Mouse (Mus musculus): ENCODE data around the gene Arl6ip4.

Gene Arl6ip4

DNA sequence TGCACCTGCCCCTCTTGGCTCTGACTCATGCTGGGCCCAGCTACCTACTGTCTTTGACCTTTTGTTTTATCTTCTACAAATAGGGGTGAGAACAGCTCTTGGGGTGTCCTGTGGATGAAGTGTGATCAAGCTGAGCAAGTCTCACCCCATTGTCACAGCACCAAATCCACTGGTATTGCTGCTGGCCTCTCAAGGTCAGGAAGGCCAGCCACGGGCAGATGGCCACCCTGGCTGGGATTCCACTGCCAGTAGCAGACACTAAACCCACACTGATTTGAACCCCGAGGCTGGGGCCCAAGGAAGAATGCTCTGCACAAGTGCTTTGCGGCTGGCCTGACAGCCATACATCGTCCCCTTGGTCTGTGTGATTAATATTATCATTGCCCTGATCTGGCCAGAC is 42.4 kb downstream of the Arl6ip4 start:
- DNase-seq = no peak

DNA sequence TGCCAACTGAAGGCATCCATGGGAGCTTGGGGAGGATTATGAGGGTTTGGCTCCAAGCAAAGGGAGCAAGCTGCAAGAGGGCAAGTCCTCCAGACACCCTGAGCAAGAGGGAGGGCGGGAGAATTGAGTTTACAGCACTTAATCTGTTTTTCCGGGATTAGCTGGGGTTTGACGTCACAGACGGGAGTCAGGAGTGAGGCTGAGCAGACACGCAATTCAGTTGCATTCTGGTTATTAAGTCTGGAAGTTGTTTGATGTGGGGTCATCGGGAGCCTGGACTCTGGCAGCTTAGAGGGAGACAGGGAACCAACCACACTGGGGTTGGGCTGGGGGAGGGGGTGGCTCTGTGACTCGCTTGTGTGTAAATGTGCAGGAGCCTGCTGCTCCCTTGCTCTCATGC is 43.6 kb downstream of the Arl6ip4 start:
- no peak for DNase-seq

DNA sequence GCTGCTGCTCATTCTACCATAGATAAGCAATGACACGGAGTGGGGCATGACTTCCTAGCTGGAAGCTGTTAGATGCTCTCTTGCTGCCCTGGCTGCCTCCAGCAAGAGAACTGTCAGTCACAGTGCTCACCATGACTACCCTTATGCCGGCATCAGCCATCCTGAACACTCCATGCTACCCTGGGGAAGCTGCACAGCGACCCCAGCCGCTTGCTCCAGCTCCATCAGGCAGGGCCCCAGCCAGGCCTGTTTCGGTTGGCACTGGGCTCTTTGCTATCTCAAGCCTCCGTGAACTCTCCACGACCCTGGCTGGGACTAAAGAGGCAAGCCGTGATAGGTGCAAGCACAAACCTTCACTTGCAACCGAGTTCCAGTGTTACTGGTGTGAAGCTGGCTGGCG is 45.9 kb downstream of the Arl6ip4 start:
- no peak for DNase-seq

DNA sequence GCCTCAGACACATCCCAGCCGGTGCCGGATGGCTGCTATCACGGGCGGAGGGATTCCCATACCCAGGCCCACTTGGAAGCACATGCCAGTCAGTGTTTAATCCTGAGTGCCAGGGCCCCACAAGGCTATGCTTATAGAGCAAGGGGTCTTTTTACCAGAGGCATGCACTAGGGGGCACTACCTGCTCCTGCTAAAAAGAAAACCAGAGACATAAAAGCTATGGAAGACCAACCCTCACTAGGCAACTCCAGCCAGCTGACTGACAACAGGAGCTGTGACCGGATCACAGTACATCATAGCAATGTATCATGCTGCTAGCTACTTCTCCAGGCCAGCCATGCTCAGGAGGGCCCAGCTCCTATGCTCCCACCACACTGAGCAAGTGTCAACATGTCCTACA is 46.7 kb downstream of the Arl6ip4 start:
- peak; percentile 71 for DNase-seq

DNA sequence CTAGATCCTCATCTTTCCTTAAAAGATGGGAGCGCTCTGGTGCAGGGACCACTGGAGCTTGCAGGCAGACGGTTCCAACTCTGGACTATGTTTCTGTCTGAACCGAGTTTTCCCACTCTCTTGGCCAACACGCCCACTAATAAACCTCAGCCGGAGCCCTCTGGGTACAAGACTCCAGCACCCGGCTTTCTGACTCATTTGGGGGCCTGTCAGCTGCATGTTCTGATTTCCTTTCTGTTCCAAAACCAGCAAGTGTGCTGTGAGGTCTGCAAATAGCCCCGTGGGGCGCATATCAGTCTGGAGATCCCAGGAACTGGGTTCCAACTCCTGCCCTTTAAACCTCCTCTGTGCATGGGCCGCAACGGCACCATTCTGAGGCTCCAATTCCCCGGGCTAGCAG is 47.6 kb downstream of the Arl6ip4 start:
- no peak for DNase-seq

DNA sequence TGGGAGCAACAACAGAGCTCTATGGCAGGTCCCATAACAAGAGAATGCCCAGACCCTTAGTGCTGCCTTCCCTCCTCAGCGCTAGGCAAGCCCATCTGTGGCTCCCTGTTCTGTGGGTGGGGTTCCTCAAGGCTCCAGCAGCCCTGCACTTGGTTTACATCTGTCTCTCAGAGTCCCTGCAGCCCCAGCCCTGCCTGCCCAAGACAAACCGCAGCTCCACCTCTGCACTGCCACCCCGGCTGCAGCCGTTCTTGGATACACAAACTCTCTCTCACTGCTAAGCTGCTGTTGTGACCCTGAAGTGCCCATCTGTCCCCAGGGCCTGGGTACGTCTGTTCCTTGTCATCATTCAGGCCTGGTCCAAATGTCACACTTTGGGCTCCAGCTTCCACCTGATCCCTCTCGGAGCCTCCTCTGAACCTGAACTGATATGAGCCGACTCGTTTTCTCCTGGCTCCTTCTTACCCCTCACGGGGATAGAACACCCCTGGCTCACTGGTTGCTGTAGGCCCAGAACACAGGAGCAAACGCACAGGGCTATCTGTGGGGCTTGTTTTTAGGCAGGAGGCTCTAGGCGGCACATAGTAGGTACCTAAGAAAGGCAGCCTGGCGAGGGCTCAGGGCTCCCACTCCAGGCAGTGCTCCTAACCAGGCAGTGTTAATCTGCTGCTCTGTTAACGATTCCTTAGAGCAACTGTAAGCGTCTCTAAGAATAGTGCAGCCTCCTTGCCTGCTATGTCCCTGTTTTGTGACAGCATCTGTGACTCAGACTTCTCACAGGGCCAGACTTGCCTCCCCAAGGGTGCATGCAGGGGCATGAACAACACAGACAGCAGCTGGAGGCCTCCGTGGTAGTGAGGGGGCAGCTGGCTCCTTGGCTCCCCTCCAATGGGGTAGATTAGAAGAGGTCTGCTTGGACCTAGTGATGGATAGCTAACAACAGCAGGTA is 50.0 kb downstream of the Arl6ip4 start:
- DNase-seq = no peak

DNA sequence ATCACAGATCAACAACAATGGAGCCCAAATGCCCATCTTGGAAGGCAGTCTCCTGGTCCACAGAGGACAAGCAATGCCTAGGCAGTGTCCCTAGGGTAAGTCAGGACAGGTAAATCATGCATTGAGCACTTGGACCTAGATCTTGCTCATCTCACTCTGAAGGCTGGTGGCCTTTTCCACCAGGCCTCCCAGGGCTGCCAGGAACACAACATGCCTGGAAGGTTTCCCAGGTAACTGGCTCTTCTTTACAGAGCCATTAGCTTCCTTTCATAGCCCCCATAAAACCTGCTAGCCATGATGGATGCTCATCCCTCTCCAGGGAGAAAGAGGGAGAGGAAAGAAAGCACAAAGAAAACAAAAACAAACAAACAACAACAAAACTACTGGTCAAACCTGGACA is 50.9 kb downstream of the Arl6ip4 start:
- DNase-seq = no peak

DNA sequence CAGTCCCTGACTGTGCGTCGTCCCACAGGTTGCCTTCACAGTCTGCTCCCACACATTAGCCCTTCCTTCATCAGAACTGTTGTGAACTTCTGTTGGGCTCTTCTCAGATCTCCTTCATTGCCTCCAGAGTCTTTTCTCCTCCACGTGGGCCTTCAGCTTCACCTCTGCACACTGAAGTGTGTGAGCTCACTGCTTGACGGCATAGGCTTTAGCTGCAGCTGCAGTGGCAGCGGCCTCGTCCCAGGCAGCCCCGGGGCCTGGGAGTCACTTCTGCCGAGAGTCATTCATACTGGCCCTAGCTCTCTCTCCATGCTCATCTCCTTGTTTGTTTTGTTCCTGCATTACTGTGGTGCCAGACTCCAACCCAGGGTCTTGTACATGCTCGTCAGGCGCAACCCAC is 51.7 kb downstream of the Arl6ip4 start:
- DNase-seq = no peak
